Mouse (Mus musculus) T-helper 1 cell (primary cell): ENCODE measurements at regions not wholly inside any gene's neighbourhood (a gene's known extent, or its start where the extent isn't known, plus 50 kb on each side); places are given as distances from the start of the nearest gene placed in this dataset.

Experiments used
- in situ Hi-C: fragments of 300-600 bp; cut with MboI, MseI; formaldehyde crosslinking; loops from one replicate; pipeline ENCODE4 v1.15.1; 2025; ENCODE audit warnings: high pct_unique_total_duplicates

DNA sequence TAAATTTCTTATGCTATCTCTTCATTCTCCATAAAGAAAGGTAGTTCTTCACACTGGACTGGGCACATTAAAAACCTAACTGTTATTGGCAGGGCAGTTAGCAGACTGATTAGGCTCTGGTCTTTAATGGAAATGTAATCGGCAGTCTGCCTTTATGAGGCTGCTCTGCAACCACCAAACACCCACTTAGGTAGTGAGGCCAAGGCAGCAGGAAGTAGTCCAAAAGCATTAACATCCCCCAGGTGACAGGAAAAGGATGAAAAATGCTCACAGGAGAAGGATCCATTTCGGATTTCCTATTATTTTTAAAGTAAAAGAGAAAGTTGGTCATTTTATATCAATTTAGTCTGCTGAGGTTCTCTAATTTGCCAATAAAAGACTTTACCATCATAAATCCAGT, 528.9 kb upstream of the Dppa4 start:
- in situ Hi-C loops: no loop called here

DNA sequence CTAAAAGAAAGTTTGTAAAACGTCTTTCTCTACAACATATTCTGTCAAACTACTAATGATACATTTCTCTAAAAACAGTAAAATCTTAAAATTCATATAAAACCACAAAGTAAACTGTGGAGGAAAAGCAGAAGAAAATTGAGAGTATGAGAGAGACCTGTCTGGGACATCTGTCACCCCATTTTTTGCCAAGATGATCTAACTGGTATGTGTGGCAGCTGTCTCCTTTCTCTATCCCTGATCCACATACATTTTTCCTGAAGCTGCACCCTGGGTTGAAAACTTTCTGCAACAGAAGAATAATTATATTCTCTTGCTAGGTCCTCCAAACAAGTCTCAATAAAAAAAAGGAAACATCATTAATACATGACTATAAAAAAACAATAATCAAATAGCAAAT, 525.2 kb upstream of the Dppa4 start:
- in situ Hi-C loops: no loop called here

DNA sequence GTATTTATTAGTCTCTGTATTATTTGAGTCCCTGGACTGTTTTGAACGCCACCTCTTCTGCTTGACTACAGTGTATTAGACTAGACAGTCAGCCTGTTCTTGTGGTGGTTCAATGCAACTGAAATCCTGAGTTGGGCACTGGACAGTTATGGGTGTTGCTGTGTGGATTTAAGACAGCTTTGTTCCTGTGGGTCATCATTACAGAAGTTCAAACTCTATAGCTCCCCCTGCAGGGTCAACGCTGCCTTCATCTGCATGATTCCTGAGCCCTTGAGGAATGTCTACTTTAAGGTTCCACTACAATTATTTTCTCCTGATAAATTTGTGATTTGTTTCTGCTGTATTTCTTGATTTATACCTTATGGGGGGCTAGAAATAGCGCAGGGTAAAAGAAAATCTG, 517.8 kb upstream of the Dppa4 start:
- in situ Hi-C loops: no loop called here

DNA sequence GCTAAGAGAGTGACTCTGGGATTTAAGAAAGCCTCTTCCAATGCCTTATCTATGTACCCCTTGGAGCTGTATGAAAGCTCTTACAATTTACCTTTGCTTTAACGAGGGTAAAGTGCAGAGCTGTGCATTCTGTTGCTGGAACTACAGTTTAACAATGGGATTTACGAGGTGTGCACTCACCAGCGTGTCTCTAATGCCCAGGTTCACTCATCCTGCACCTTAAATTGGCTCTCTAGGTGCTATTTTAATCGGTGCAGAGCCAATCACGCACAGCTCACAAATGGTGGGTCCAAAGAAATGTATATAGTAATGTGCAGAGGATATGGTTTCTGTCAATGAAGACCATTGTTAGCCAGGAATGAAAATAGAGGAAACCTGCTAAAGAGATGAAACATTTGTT, 495.0 kb upstream of the Dppa4 start:
- in situ Hi-C loops: no loop called here

DNA sequence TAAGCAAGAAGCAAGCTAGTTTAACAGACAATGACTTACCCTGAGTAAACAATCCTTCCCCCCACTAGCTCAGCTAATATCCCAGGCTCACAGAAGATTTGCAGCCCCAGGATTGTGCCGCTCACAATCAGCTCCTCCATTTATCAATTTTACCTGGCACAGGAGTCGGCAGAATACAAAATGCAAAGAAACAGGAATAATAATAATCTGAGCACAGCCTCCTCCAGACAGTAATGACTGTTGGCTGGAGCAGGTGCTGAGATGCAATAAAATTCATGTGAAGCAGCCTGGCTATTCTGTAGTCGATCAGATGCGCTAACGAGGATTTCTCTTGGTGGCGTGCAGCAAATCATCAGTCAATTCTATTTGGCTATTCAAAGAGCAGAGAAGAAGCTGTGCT, 492.9 kb upstream of the Dppa4 start:
- in situ Hi-C loops: no loop called here

DNA sequence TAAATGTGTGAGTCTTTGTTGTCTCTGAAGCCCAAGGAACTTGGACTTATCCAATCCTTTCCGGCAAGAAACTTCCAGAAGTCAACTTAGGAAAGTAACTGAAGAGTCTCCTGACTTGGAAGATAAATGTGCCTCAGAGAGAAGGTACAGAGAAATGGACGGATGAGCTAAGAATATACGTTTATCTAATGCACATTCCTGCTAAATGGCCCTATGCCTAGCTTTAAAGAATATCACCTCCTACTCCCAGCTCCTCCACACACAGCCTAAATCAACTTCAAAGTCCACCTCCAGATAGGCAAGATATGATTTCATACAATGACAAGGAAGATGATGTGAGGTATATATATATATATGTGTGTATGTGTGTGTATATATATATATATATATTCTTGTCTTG, 492.1 kb upstream of the Dppa4 start:
- in situ Hi-C loops: no loop called here

DNA sequence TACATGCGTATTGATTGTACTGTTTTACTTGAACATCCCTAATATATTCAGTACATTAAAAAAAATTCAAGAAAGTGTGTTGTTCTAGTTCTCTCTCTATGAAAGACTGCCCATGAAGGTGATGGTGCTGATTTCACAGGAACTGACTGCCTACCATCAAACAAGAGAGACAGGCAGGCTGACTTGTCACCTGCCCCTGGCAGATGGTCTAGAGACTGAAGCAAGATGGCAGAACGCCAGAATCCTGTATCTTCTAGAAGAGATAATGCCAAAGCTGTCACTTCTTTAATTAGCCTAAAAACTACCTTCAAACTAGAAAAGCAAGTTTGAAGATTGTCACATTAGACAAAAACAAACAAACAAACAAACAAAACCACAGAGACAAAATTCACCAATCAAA, 484.7 kb upstream of the Dppa4 start:
- in situ Hi-C loops: no loop called here

DNA sequence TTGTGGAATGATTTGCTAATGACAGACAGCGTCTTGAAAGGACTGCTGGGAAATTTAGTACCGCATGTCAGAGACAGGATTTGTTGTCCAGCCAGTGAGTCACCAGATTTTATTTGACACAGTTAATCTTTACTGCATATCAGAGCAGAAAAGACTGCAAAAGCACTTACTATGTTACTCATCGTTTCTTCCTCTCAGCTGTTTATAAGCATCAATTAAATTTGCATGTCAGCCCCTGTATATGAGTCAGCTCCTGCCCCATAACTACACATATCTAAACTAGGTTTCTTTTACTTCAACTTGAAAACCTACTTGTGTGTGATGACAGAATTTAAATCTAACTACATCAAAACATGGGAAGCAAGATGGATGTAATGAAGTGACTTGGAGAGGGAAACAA, 440.4 kb upstream of the Dppa4 start:
- in situ Hi-C loops: no loop called here

DNA sequence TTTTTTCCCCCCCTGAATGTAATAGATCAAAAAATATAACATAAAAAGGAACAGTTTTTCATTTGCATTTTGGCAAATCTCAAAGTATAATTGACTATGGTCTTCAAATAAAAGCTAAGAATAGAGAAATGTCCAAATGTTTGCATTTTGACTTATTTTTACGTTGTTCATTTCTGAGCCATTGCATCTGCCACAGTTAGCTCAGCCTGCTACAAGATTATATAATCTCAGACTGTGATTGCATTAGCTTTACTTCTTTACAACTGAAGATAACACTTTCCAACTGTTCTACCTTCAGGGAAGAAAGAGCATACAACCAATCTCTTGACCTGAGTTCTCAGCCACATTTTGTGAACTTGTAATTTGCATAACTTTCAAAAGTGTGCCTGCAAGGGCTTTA, 431.9 kb upstream of the Dppa4 start:
- in situ Hi-C loops: no loop called here

DNA sequence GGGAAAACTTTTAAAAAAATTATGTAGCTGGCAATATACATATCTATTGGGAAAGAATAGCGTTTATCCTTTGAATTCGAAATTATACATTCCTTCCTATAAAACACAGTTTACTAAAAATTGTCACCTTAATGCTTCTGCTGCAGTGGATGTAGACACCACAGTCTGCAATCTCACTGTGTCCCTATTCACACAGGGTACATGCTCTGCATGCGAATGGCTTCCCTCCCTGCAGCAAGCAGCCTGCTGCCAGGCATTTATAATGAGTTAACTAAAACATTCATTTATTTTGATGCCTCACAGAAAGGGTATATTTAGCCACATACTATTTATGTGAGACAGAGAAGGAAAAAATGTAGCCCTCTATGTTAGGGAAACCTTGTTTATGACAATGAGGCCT, 423.7 kb upstream of the Dppa4 start:
- in situ Hi-C loops: no loop called here

DNA sequence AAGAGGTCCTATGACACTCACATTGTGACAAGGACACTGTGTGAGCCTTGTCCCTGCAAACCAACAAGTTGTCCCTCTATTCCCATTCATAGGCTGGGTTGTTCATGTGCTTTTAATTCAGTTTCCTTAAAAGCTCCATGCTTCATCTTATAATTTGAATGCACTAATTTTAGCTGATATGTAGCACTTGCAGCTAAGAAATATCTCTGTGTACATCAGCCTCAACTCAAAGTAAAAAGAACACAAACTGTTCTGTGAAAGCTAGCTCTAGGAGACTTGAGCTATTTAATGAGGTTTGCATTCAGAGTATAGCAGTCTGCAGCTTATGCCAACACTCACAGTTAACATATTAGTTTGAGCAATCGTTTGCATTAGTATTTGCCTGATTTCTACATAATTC, 408.3 kb upstream of the Dppa4 start:
- in situ Hi-C loops: no loop called here

DNA sequence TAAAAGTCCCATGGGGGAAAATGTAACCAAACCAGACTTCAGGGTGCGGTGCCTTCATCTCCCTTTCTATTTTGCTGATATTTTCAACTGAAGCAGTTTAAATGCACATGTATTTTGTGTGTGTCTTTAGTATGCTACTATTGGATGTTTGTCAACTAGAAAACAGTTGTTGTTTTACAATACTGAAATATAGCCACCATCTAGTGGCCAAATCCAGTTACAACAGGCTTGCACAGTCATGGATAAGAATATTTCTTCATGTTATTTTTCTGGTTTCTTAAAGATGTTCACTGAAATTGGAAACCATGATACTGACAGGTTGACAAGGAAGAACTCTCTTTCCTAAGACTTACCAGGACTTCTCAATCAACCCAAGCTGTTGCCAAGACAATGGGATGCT, 400.1 kb upstream of the Dppa4 start:
- in situ Hi-C loops: no loop called here

DNA sequence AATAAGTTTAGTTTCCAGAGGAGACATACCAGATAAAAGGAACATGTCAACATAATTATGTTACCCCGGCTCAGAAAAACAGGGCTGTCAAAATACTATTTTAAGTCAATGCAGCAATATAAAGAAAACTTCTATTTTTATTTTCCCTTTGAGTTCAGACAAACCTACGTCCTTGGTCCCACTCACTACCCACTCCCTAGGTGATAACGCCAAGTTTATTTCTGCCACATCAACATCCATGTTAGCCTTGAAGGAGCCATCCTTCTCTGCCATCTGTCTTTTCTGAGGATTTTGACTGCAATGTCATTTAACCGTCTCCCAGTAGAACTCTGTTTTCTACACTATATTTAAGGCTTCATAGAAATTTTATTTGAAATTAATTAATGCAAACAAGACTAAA, 396.5 kb upstream of the Dppa4 start:
- in situ Hi-C loops: no loop called here

DNA sequence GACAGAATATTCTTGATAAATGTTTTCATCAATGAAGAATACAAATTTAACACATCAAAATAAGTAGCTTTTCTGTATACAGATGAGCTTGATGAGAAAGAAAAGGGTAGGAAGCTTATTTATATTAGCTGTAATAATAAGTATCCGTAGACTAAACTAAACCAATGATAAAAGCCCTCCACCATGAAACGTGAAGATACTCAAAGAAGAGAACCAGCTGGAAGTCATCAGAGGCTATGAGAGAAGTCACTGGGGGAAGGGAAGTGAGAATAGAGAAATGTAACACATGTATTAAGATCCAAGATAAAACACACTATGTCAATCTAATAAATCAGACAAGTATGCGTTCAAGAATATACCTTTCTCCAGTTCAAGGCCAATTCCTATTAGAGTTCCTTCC, 382.7 kb upstream of the Dppa4 start:
- in situ Hi-C loops: no loop called here

DNA sequence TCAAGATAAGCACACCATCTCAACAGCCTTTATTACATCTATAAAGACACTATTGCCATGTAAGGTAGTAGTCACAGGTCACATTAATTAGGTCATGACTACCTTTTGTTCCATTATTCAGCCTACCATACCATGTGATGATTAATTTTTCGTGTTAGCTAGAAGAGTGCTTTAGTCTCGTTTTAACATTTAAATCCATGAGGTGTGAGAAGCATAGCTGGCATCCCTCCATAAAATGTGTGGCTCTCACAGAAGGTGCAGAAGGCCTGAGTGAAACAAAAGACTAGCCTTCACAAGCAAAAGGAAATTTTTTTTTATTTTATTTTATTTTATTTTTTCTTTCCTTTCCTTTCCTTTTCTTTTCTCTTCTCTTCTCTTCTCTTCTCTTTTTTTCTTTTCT, 345.5 kb upstream of the Dppa4 start:
- in situ Hi-C loops: loop anchor here (10.0 kb wide), 1 partner anchor 613 kb away; no protein-coding TSS in a partner anchor
